Mouse (Mus musculus): ENCODE data around the gene Cab39. TPM values are rescaled to one million over a fixed set of nuclear protein-coding genes. Genes with fewer than 3 reads are reported as not detected.

Gene Cab39
- polyA plus RNA-seq (2014; fragmentation: Illumina TruSeq; extraction: RNeasy Lipid Tissue Mini Kit (QIAGEN cat#74804); ENCODE audit: low read depth, low replicate concordance) = 67.9 TPM

GRCm38 (mm10) chr1:85793208-85794105 is at the start of gene Cab39:
TSS of gene Cab39 (plus strand) at chr1:85793441.

GRCm38 (mm10) chr1:85778436-85778835 is 14.8 kb upstream of the Cab39 start, which contains the start of gene A630001G21Rik:
TSS of gene A630001G21Rik (minus strand) at chr1:85778643.

GRCm38 (mm10) chr1:85894231-85894747 is 101.0 kb downstream of the Cab39 start, which contains the start of gene Itm2c:
TSS of gene Itm2c (plus strand) at chr1:85894281.

Other genes starting within 250 kb of the Cab39 start
- gene G530012D18Rik, start 217.8 kb upstream of the Cab39 start, polyA plus RNA-seq (2014; fragmentation: Illumina TruSeq; extraction: RNeasy Lipid Tissue Mini Kit (QIAGEN cat#74804); ENCODE audit: low read depth, low replicate concordance) = not detected
- 2.8 TPM for gene Sp110, start 194.6 kb upstream of the Cab39 start, polyA plus RNA-seq (2014; fragmentation: Illumina TruSeq; extraction: RNeasy Lipid Tissue Mini Kit (QIAGEN cat#74804); ENCODE audit: low read depth, low replicate concordance)
- gene Sp140, start 193.1 kb upstream of the Cab39 start, polyA plus RNA-seq (2014; fragmentation: Illumina TruSeq; extraction: RNeasy Lipid Tissue Mini Kit (QIAGEN cat#74804); ENCODE audit: low read depth, low replicate concordance) = 7.1 TPM
- gene Sp100, start 143.5 kb upstream of the Cab39 start, polyA plus RNA-seq (2014; fragmentation: Illumina TruSeq; extraction: RNeasy Lipid Tissue Mini Kit (QIAGEN cat#74804); ENCODE audit: low read depth, low replicate concordance) = 18.2 TPM
- 0.64 TPM for gene A630001G21Rik, start 14.8 kb upstream of the Cab39 start, polyA plus RNA-seq (2014; fragmentation: Illumina TruSeq; extraction: RNeasy Lipid Tissue Mini Kit (QIAGEN cat#74804); ENCODE audit: low read depth, low replicate concordance)
- gene Itm2c, start 100.8 kb downstream of the Cab39 start, polyA plus RNA-seq (2014; fragmentation: Illumina TruSeq; extraction: RNeasy Lipid Tissue Mini Kit (QIAGEN cat#74804); ENCODE audit: low read depth, low replicate concordance) = 2.6 TPM
- not detected for gene 4933407L21Rik, start 135.0 kb downstream of the Cab39 start, polyA plus RNA-seq (2014; fragmentation: Illumina TruSeq; extraction: RNeasy Lipid Tissue Mini Kit (QIAGEN cat#74804); ENCODE audit: low read depth, low replicate concordance)
- not detected for gene Gpr55, start 167.6 kb downstream of the Cab39 start, polyA plus RNA-seq (2014; fragmentation: Illumina TruSeq; extraction: RNeasy Lipid Tissue Mini Kit (QIAGEN cat#74804); ENCODE audit: low read depth, low replicate concordance)
- not detected for gene Spata3, start 223.4 kb downstream of the Cab39 start, polyA plus RNA-seq (2014; fragmentation: Illumina TruSeq; extraction: RNeasy Lipid Tissue Mini Kit (QIAGEN cat#74804); ENCODE audit: low read depth, low replicate concordance)

Measured in liver, adult 10 weeks (tissue).